Mouse (Mus musculus) hematopoietic stem cell, adult 5-6 weeks (primary cell): ENCODE results near the gene Gm436. TPM values are rescaled to one million over a fixed set of nuclear protein-coding genes. Genes with fewer than 3 reads are reported as not detected.

ENCODE experiments used
- ATAC-seq, 2 experiments: fragments of 125-278 bp in 1 of 2; replicated peaks in 1 of 2; 2 replicates each; pipeline ENCODE4 v1.8.0; 2016 to 2017; ENCODE audit warnings: inconsistent platforms in 2 of 2, mild to moderate bottlenecking in 2 of 2, moderate number of reproducible peaks in 2 of 2, low read depth in 1 of 2, moderate TSS enrichment in 1 of 2; ENCODE audit not compliant: low FRiP score in 2 of 2, poor library complexity in 2 of 2, severe bottlenecking in 2 of 2, insufficient read depth in 1 of 2, low TSS enrichment in 1 of 2
- total RNA-seq: library from RNA; stranded (forward); fragments of 172-1452, 232-1000 nt; gene quantifications from 2 replicates; pipeline ENCODE4 v1.2.3, GENCODE M21; 2017

The Gm436 gene
- not detected in 2 replicates for total RNA-seq

DNA sequence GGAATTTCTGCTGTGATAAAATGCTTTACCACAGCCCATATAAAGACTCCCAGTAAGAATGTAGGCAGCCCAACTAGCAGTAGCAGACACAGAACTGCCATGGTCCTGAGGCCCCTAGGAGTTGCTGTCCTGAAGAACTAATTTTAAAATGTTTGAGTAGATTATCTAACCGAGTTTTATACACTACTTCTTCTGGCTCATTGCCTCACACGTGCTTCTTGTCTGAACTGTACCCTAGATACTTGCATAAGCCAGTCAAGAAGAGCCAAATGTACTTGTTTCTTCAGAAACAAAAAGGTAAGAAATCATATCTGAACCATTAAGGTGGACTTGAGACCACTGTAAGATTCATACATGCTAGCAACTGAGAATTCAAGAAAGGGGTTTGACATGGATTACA lies at the start of gene Gm436:
Gene Gm436 (minus strand): TSS at position 101 of the 400 bp plus-strand sequence.
- peak in 1 of 2 experiments; percentile 42; a peak in 1 of 4 replicates for ATAC-seq

DNA sequence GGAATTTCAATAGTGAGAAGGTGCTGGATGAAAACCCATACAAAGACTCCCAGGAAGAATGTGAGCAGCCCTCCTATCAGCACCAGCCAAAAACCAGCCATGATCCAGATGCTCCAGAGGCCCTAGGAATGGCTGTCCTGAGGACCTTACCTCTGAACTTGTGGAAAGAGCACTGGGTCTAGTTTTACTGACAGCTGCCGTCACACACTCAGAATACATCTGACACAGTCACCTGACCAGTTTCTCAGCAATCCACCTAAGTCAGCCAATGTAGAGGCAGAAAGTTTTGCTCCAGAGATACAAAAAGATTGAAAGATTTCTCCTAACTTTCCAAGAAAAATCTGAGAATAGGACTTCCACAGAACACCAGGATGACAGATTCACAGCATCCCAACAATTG lies 35.1 kb upstream of the Gm436 start, which contains the start of gene Gm13178:
Gene Gm13178 (minus strand): TSS at position 101 of the 400 bp plus-strand sequence.
- ATAC-seq: no peak

DNA sequence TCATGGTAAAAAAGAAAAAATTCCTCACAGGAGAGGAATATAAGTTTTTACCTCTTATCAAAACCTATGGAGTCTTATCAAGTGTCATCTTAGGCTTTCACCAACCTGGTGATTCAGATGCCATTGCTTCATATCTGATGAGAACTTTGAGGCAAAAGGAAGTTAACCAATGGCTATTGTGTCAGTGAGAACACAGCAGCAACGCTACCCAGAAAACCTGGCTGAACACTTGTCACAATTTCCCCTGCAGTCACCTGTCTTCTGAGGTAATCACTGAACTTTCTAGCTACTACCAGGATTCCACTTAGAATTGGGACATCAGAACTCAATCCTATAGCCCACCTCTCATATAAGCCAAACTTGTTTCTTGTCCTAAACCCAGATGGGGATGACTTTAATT lies 33.5 kb upstream of the Gm436 start:
- no peak for ATAC-seq

DNA sequence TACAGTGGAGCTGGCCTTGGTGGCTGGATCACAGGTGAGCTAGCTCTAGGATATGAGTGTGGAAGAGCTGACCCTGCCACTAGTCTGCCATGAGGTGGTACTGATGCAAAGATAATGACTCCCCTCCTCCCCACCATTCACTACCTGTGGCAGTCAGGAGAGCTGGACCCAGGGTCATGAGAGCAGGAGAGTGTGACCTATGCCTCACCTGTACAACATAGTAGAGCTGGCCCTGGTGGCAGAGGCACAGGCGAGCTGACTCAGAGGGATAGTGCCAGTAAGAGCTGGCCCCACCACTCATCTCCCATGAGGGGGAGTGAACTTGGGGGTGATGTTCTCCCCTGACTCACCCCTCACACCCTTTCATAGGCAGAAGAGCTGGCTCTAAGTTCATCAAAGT lies 32.1 kb upstream of the Gm436 start:
- 0 out of 4 replicates have a peak, but pooled peaks of 1 of the 2 experiments have one; percentile 10 for ATAC-seq

DNA sequence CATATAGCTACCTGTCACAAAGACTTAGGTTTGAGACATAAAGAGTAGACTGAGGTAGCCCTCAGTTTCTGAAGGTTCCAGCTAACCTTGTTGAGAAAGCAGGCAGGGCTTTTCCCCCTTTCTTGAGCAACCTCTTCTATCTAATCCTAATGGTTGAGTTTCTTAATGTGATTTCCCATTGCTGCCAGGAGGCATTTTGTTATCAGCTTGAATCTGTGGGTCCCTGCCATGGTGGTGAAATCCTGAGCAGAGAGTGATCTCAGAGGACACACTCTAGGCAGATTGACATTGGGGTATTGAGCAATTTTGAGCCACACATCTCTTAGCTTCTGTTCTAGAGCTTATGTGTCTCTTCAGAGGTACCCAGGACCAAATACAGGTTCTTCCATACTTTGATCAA lies 47.9 kb downstream of the Gm436 start:
- ATAC-seq: no peak

Other genes with a start within 250 kb of the Gm436 start
- gene 1700012P22Rik, start 247.6 kb downstream of the Gm436 start, total RNA-seq: not detected in 2 replicates
- not detected in 2 replicates for gene Gm9944, start 233.1 kb downstream of the Gm436 start, total RNA-seq
- not detected in 2 replicates for gene Aadacl3, start 222.6 kb downstream of the Gm436 start, total RNA-seq
- gene 9430007A20Rik, start 166.5 kb downstream of the Gm436 start, total RNA-seq: not detected in 2 replicates
- gene Gm13124, start 121.2 kb downstream of the Gm436 start, total RNA-seq: not detected in 2 replicates
- gene Aadacl4, start 72.7 kb downstream of the Gm436 start, total RNA-seq: not detected in 2 replicates
- not detected in 2 replicates for gene Gm13178, start 35.0 kb upstream of the Gm436 start, total RNA-seq
- gene Gm438, start 100.2 kb upstream of the Gm436 start, total RNA-seq: not detected in 2 replicates
- gene Dhrs3, start 206.5 kb upstream of the Gm436 start, total RNA-seq: 48.1 and 55.2 TPM in 2 replicates